Mouse (Mus musculus) lung, adult 2 months (tissue): ENCODE results near the gene Sox2.

Source experiments
- CTCF ChIP-seq: fragments of 200-500 bp; IDR thresholded peaks from 2 replicates; pipeline ENCODE4 v1.5.1; 2011; ENCODE audit warnings: mild to moderate bottlenecking, low read length, control low read depth; ENCODE audit not compliant: insufficient read depth
- POLR2A ChIP-seq: fragments of 200-500 bp; IDR thresholded peaks from 2 replicates; pipeline ENCODE4 v1.6.1; 2011; ENCODE audit warnings: low read depth, mild to moderate bottlenecking, control low read depth, low read length, borderline replicate concordance; ENCODE audit errors: extremely low read depth

DNA sequence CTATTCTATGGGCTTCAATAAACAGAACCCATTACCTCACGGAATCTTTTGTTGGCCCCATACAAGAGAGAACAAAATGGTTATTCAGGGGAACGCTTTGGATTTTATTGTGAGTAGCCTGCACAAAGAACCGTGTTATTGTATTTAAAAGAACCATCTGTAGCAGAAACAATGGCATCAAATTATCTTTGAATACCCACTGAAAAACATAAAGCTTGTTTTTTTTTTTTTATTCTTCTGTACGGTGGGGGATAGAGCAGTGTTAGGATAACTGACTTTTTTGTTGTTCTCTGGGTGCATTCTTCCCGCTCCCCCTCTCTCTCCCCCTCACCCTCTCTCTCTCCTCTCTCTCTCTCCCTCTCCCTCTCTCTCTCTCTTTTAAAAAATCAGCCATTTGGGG lies 12.3 kb upstream of the Sox2 start:
- TF ChIP-seq CTCF = no peak
- TF ChIP-seq POLR2A = no peak
